Mouse (Mus musculus) E14TG2a.4 (cell line): ENCODE data around the gene Kif16b.
"Not testable (repeated sequence)": the region's sequence is repeated elsewhere in the genome, so short reads cannot be mapped to it uniquely, and the experiment has no call there.

Experiments
- H3K27me3 ChIP-seq: 2 replicates; pipeline ENCODE4 v1.6.1; 2014; ENCODE audit warnings: low read length, control low read depth; ENCODE audit not compliant: insufficient read depth
- H3K36me3 ChIP-seq: 2 replicates; pipeline ENCODE4 v1.6.1; 2014; ENCODE audit warnings: low read length, control low read depth; ENCODE audit not compliant: insufficient read depth
- H3K4me1 ChIP-seq: replicated peaks from 2 replicates; pipeline ENCODE4 v1.6.1; 2014; ENCODE audit warnings: low read depth, low read length, control low read depth
- H3K4me3 ChIP-seq: replicated peaks from 2 replicates; pipeline ENCODE4 v1.5.1; 2014; ENCODE audit warnings: mild to moderate bottlenecking, low read length
- H3K9me3 ChIP-seq: 2 replicates; pipeline ENCODE4 v1.6.1; 2014; ENCODE audit warnings: low read length, control low read depth
- CTCF ChIP-seq: conservative IDR thresholded peaks from 2 replicates; pipeline ENCODE4 v1.5.1; 2014; ENCODE audit warnings: low read length
- NANOG ChIP-seq: IDR thresholded peaks from 2 replicates; pipeline ENCODE4 v1.6.1; 2014; ENCODE audit warnings: borderline replicate concordance, low read length, mixed read lengths
- POU5F1 ChIP-seq: IDR thresholded peaks from 2 replicates; pipeline ENCODE4 v1.6.1; 2014; ENCODE audit warnings: low read length, borderline replicate concordance

Gene Kif16b

GRCm38 (mm10) chr2:142590938-142591337 lies 310.4 kb downstream of the Kif16b start:
- Histone ChIP-seq H3K4me3 (no peak overlapping the region), H3K36me3 (no peaks in the 10 kb centered on the region), H3K9me3 (0 out of 2 replicates have a peak, but pooled peaks cover 3% of the 10 kb centered on the region), H3K27me3 (no peaks in the 10 kb centered on the region), H3K4me1 (0 out of 2 replicates have a peak, but pooled peaks cover 3% of the 10 kb centered on the region)
- TF ChIP-seq CTCF (no peak), NANOG (no peak), POU5F1 (no peak)

GRCm38 (mm10) chr2:142590284-142590724 lies 311.0 kb downstream of the Kif16b start:
- no peak for TF ChIP-seq CTCF
- no peak for TF ChIP-seq NANOG
- TF ChIP-seq POU5F1: no peak
- Histone ChIP-seq H3K27me3 (no peaks in the 10 kb centered on the region), H3K4me1 (0 out of 2 replicates have a peak, but pooled peaks cover 3% of the 10 kb centered on the region)

GRCm38 (mm10) chr2:142589403-142590283 lies 311.7 kb downstream of the Kif16b start:
- 0 out of 2 replicates have a peak, but pooled peaks cover 3% of the 10 kb centered on the region for H3K9me3 ChIP-seq
- no peaks in the 10 kb centered on the region for H3K36me3 ChIP-seq
- no peak for TF ChIP-seq POU5F1
- TF ChIP-seq NANOG: no peak
- no peak for TF ChIP-seq CTCF
- no peaks in the 10 kb centered on the region for H3K27me3 ChIP-seq
- no peak overlapping the region for H3K4me3 ChIP-seq
- H3K4me1 ChIP-seq: 0 out of 2 replicates have a peak, but pooled peaks cover 3% of the 10 kb centered on the region

More at GRCm38 (mm10) chr2:142590284-142590724, 311.0 kb downstream of the Kif16b start:
- Histone ChIP-seq H3K9me3 (0 out of 2 replicates have a peak, but pooled peaks cover 3% of the 10 kb centered on the region), H3K36me3 (no peaks in the 10 kb centered on the region), H3K4me3 (no peak overlapping the region)

- H3K36me3 ChIP-seq: no peaks in the 10 kb centered on the region
- H3K4me1 ChIP-seq: 0 out of 2 replicates have a peak, but pooled peaks cover 3% of the 10 kb centered on the region
- no peak overlapping the region for H3K4me3 ChIP-seq
- no peaks in the 10 kb centered on the region for H3K9me3 ChIP-seq
- no peak for TF ChIP-seq POU5F1
- no peak for TF ChIP-seq CTCF
- no peak for TF ChIP-seq NANOG
- H3K27me3 ChIP-seq: no peaks in the 10 kb centered on the region
Observed at GRCm38 (mm10) chr2:142585845-142586244, 315.5 kb downstream of the Kif16b start.

- Histone ChIP-seq H3K27me3 (no peaks in the 10 kb centered on the region), H3K9me3 (no peaks in the 10 kb centered on the region), H3K4me1 (0 out of 2 replicates have a peak, but pooled peaks cover 3% of the 10 kb centered on the region), H3K4me3 (no peak overlapping the region), H3K36me3 (no peaks in the 10 kb centered on the region)
- TF ChIP-seq CTCF (no peak), POU5F1 (no peak), NANOG (no peak)
Observed at GRCm38 (mm10) chr2:142584851-142585737, 316.2 kb downstream of the Kif16b start.

GRCm38 (mm10) chr2:142580449-142580848 lies 320.9 kb downstream of the Kif16b start:
- Histone ChIP-seq H3K27me3 (no peaks in the 10 kb centered on the region), H3K36me3 (no peaks in the 10 kb centered on the region), H3K4me1 (no peaks in the 10 kb centered on the region), H3K4me3 (no peak overlapping the region), H3K9me3 (no peaks in the 10 kb centered on the region)
- TF ChIP-seq POU5F1: no peak
- TF ChIP-seq CTCF: no peak
- TF ChIP-seq NANOG: no peak

- not testable (repeated sequence) for H3K4me1 ChIP-seq, H3K4me3 ChIP-seq, H3K36me3 ChIP-seq, H3K9me3 ChIP-seq, H3K27me3 ChIP-seq
Observed at GRCm38 (mm10) chr2:142577414-142577813, 323.9 kb downstream of the Kif16b start.

GRCm38 (mm10) chr2:142569771-142570170 lies 331.6 kb downstream of the Kif16b start:
- no peaks in the 10 kb centered on the region for H3K27me3 ChIP-seq
- no peak overlapping the region for H3K4me3 ChIP-seq
- TF ChIP-seq CTCF (no peak), POU5F1 (no peak), NANOG (no peak)
- no peaks in the 10 kb centered on the region for H3K9me3 ChIP-seq
- no peaks in the 10 kb centered on the region for H3K4me1 ChIP-seq
- H3K36me3 ChIP-seq: no peaks in the 10 kb centered on the region
